Mouse (Mus musculus) left cerebral cortex, postnatal 25 days (tissue): Measurements from ENCODE around the gene Xrcc3. TPM values are rescaled to one million over a fixed set of nuclear protein-coding genes. Genes with fewer than 3 reads are reported as not detected.

Experiments
- DNase-seq, 2 experiments: peaks; one replicate each; pipeline ENCODE4 v3.0.0; 2022; ENCODE audit warnings: low spot score in 2 of 2, mixed read lengths in 1 of 2
- intact Hi-C: fragments of 180-260 bp; cut with DNase I; formaldehyde crosslinking; loops from one replicate; pipeline ENCODE4 v1.15.1; 2025
- total RNA-seq, 2 experiments: library from RNA; stranded (reverse); gene quantifications; 2 replicates each; pipeline ENCODE4 v1.2.3; 2021

Gene Xrcc3
- total RNA-seq, 2 experiments from 2014 or later = 3.3 to 4.2 TPM

DNA sequence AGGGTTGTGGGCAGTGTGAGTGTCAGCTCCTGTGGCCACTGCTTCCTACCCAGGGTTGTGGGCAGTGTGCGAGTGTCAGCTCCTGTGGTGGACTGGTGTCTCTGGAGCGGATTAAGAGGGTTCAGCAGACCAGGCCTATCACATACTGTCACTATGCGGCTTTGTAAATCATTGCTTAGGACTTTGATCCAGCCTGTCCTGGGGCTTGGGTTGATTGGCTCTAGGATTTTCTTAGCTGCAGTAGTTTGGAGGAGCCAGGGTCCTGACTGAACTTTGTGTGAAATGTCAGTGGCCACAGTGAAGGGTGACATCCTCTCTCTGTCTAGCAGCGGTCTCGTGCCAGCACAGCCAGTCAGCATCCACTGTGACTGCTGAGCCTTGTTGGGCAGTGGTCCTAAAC, 23.6 kb downstream of the Xrcc3 start:
- intact Hi-C loops = no loop called here
- DNase-seq = no peak

DNA sequence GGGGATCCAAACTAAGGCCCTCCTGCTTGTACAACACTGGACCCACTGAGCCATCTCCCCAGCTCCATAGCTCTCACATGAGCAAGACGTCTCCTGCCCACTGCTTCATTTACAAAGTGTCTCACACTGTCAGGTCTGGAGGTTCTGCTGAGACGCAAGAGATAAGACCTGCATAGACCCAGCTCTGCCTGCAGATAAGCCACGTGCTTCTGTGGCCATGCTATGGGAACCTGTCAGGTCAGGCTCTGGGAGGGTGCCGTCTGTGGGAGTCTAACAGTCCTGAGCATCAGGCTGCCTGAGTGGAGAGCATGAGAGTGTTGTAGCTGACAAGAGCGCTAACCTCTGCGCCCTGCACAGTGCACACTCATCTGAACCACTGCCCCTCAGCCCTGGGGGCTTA, 26.7 kb downstream of the Xrcc3 start:
- intact Hi-C loops = loop anchor here (2.0 kb wide), 1 partner anchor 14 kb away; no protein-coding TSS in a partner anchor
- DNase-seq = no peak

DNA sequence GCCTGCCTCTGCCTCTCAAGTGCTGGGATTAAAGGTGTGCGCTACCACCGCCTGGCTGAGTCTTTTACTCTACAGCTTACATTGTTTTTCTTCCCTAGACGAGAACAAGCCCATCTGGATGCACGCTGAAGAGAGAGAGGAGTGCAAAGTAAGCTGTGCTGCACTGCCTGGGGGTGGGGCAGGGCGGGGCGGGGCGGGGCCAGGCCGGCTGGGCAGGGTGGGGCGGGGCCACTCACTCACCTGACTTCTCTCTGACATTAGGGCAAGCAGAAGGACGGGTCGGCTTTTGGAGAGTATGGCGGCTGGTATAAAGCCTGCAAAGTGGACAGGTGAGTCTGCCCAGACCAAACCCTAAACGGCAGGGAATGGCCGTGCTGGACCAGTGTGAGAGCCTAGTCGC, 28.5 kb downstream of the Xrcc3 start:
- intact Hi-C loops = no loop called here
- no peak for DNase-seq

DNA sequence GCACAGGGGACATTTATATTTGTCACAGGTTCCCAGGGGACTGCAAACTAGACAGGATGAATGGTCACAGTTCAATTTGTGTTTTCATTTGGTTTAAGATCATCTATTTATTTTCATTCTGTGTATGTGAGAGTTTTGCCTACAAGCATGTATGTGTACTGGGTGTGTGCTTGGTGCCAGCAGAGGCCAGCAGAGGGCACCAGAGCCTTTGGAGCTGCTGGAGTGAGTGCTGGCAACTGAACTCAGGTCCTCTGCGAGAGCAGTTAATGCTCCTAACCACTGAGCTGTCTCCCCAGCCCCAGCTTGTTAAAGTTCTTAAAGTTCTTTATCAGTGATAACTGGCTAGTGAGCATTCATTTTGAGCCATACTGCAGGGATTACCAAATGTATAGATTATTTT, 34.1 kb downstream of the Xrcc3 start:
- intact Hi-C loops = no loop called here

DNA sequence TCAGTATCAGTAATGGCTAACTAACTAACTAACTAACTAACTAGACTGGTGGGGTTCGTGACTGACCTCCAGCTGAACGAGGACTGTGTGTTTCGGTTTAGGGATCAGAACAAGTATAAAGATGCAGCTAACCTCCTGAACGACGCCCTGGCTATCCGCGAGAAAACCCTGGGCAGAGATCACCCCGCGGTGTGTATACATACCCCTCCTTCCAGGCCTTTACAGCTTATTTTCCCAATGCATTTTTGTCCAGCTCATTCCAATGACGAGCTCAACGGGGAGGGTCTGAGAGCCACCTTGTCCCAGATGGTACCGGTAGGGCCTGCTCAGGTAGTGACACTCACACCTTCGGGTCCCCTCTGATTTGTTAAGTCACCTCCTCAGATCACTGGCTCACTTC, 35.8 kb downstream of the Xrcc3 start:
- DNase-seq = no peak
- intact Hi-C loops = no loop called here

More for the DNA sequence above, 34.1 kb downstream of the Xrcc3 start:
- DNase-seq = no peak

DNA sequence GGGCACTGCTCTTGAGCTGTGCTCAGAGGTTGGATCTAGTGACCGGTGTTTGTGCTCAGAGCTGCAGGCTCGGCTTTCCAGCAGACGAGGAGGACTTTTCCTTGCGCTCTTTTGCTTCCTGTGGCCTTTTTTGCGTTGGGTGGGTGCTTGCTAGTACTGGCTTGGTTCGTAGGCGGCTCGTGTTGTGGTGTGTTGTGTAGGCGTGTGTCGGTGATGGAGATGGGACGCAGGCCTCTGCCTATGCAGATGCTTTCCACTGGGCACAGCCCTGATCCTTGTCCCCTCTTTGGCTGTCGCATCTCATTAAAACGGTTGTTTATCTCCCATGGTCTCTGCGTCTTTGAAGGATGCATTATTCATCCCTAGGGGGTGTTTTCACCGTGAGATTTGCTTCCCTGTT, 38.8 kb downstream of the Xrcc3 start:
- DNase-seq = no peak
- intact Hi-C loops = no loop called here

DNA sequence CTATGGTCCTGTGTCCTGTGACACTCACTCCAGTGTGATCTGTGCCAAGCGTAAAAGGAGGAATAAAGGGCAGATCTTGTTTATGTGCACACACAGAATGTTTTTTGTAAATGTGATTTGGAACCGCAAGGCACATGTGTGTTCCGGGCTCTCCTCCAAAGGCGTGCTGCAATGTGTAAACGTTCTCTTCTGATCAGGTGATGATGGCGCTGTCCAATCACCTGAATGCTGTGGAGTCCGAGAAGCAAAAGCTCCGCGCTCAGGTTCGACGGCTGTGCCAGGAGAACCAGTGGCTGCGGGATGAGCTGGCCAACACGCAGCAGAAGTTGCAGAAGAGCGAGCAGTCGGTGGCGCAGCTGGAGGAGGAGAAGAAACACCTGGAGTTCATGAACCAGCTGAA, 39.5 kb downstream of the Xrcc3 start:
- intact Hi-C loops = no loop called here
- no peak for DNase-seq

DNA sequence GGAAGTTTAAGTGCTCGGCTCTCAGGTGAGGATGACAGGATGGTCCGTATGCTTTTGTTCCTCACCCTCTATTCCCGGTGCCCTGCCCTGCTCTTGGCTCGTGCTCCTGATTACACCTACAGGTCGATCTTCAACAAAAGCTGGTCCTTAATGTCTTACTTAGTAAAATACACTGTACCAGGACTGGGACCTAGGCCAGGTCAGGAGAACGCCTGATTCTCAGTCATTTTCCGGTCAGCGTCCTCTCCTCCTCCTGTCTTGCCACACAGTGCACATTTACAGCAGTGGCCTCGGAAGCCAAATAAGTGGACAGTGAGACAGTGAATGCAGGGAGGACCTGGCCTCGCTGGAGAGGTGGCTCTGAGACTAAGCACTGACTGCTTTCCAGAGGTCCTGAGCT, 43.0 kb downstream of the Xrcc3 start:
- DNase-seq = no peak

DNA sequence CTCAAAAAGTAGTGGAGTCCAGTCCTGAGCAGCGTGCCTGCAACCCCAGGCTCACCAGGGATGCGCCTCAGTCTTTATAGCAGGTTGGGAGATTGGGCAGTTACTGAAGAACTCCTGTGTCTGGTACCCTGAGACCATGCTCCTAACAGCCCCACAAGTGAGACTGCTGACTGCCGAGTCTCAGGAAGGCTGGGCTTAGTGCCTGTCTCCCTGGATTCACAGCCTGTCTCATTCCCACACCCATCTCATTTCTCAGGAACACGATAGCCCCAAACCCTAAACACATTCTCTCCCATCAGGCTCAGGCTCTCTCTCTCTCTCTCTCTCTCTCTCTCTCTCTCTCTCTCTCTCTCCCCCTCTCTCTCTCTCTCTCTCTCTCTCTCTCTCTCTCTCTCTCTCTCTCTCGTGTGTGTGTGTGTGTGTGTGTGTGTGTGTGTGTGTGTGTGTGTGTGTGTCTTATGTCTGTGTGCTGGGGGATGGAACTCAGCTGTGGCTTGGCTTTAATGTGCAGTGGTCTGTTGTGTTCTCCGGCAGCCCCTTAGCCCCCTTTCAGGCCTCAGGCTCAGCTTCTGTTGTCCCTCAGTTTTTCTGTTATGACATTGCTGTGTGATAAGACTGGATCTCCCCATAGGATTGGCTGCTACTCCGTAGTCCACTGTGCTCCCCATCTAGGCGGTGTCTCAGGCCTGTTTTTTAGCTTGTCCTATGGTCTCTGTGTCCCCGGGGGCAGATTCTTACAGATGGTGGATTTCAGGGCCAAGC, 43.7 kb downstream of the Xrcc3 start:
- intact Hi-C loops = no loop called here
- DNase-seq = no peak

More for the DNA sequence above, 43.0 kb downstream of the Xrcc3 start:
- intact Hi-C loops = no loop called here

DNA sequence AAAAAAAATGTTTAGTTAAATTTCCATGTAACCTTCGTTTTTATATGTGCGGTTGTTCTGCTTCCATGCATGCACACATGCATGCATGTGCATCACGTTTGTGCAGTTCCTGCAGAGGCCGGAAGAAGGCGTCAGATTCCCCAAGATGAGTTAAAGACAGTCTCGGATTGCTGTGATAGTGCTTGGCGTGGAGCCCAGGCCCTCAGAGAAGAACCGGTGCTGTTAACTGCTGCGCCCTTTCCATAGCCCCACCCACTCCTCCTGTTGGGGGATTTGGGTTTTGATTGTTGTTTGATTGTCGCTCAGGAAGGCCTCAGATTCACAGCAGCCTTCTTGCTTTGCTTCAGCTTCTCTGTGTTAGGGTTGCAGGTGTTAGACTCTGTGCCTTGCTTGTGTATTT, 44.4 kb downstream of the Xrcc3 start:
- peak in 1 of 2 experiments; percentile 31 for DNase-seq
- intact Hi-C loops = no loop called here

DNA sequence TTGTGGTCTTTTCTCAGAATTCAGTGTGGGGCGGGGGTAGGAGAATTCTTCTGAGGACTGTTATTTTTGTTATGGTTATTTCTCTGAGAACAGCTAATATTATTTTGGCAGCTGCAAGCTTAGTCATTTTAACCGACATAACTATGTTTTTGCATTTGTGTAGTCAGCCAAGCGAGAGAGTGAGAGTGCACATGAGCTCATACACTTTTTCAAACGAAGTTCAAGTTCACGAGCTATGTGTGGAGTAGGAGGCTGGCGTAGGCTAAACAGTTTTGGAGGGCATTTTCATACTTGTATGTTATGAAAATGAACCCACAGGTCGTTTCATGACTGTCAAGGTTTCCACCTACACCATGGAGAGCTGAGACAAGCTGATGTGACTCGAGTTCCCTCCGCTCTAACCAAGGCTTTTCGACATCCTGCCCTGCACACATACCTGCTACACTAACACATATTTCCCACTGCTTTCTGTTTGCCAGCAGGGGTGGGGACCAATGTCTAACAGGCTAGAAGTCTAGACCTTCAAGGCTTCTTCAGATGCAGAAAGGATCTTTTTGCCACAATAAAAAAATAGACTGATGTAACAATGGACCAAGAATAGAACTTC, 45.2 kb downstream of the Xrcc3 start:
- intact Hi-C loops = no loop called here
- no peak for DNase-seq

DNA sequence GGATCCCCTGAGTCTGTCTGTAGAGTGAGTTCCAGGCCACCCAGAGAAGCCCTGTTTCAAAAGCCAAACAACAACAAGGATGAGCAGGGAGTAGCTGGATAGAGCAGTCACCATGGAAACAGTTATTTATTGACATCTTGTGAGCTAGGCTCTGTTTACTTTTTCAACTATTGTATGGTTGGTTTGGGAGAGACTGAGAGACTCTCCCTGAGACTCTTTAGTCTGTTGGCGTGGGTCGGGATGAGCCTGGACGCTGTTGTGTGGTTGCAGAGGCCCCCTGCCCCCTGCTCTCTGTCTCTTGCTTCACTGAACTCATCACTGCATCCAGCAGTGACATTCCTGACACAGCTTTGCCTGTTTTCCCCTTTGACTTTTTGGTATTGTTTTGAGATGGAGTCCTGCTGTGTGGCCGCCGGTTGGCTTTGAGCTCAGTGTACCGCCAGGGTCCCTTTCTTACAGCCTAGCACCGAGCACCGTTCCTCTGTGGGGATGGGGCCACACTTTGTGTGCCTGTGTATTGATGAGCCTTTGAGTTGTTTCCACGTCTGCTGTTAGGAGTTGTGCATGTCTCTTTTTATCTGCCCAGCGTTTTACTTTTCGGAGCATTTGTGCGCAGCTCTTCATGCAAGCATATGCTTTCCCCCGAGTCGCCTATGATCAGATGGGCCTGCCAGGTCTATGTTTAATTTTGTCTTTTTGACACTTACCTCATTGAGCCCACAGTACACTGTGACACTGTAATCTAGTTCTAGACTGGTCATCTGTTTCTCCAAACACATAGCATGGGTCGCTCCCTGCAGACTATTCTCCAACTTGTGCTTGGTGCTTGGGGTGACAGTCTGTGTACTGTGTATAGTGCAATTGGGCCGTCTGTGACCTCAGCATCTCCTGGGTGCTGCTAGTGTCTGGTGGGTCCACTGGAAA, 47.1 kb downstream of the Xrcc3 start:
- intact Hi-C loops = no loop called here
- peak in 1 of 2 experiments; percentile 41 for DNase-seq

DNA sequence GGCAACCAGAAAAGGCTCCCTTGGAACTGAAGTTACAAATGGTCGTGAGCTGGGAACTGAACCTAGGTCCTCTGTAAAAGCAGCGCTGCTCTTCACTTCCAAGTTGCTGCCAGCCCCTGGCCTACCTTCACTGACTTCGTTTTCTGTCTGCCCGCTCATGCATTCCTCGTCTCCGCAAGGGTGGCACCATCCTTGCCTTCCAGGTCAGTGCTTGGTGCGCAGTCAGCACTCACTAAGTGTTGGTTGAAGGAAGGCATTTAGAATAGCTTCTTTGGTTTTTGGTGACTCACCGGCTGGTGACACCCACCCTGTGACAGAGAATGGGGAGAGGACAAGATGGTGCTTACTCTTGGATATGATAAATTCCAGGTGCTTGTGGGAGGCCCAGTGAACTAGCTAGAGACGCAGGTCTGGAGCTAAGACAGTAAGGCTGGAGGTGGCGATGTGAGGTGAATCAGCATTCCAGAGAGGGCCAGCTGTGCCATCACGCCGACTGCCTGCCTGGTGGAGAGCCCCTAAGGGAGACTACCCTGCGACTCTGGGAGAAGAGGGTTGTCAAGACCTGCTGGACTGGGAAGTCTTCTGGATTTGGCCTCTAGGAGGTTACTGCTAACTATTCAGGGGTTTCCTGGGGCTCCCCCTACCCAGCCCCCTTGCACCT, 50.9 kb downstream of the Xrcc3 start:
- intact Hi-C loops = no loop called here
- peak in 1 of 2 experiments; percentile 77 for DNase-seq

DNA sequence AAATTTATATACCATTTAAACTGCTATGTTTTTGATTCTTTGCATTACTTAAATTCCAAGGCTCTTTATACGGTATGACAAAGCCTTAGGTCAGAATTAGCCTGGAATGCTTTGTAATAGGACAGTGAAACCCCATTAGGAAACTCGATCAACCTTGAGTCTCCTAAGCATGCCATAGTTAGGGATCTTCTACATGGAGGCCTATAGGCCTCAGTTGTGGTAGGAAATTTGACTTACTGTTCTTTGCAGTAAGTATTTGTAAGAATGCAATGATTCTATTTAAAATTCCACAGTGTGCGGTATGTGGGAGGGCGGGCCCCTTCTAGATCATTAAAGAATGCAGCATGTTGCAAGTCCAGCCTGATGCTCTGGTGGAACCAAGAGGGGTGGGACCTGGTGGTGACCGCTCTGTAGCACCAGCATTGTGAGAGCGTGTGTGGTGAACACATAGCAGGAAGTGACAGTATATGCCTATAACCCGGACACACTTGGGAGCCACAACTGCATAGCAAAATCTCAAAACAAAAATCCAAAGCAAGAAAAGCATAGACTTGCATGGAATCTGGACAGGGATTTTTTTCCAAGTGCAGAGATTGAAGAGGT, 53.3 kb downstream of the Xrcc3 start:
- intact Hi-C loops = no loop called here
- no peak for DNase-seq

DNA sequence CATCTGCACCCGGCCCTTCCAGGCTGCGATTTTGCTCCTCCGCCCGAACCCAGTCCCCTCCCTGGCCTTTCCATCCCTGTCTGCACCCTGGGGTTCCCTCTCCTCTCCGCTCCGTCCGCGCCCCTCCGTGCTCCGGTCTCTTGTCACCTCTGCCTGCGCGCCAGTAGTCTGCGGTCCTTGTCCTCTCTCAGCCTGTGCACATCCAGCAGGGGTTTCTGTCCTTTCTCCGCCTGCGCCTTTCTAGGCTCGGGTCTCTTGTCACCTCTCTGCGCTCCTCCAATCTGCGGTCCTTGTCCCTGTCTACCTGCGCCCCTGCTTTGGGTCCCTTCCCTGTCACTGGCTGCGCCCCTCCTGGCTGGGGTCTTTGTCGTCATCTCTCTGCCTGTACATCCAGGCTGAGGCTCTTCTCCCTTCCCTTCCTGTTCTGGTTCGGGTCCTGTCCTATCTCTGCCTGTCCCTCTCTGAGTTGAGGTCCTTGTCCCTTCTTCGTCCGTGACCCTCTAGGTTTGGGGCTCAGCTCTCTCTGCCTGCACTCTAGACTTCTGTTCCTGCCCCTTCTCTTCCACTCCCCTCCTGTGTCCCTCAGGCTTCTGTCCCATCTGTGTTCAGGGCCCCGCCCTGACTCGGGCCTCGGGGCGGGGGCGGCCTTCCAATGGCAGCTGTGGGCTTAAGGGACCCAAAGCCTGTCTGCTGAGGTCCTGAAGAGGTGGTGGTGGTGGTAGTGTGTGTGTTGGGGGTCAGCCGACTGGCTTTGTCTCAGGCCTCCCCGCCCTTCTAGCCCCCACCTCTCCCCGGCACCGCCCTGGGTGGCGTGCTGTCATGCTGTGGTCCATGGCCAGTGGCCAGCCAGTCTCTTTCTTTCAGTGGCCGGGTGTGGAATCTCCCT, 54.3 kb downstream of the Xrcc3 start:
- intact Hi-C loops = no loop called here
- DNase-seq = peak in 1 of 2 experiments; percentile 26

DNA sequence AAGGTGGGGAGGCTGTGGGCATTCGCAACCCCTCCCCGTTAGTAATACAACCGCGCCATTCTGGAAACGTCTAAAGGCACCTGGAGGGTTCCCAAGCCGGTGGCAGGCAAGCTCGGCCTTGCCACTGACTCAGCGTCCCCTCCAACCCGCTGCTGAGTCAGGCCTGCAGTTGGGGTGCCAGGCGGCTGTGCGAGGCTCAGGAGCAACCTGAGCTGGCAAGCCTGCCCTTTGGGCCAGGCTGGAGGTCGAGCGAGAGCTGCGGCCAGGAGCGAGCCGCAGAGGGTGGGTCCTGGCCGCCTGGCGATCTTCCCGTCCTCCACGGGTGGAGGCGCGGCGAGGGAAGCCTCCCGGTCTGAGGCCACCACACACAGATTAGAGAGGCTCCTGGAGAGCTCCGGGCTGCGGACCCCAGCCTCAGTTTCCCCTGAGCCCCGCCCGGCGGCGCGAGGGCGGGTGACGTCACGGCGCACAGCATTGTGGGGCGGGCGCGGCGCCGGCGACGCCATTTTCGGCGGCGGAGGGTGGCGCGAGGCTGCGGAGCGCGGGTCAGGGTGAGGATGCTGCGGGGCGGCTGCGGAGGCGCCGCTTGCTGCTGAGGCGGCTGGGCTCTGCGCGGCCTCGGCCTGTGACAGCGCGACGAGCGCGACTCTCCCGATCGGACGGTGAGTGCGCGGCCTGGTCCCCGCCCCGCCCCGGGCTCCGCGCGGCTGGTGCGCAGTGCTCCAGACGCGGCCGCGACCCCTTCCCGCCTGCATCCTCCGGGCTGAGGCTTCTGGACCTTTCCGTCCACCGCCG, 55.1 kb downstream of the Xrcc3 start, which contains the start of gene Klc1:
Gene Klc1 (plus strand): TSS at position 469 of the 795 bp plus-strand sequence.
- intact Hi-C loops = no loop called here
- peak; percentile 75 to 87 for DNase-seq

DNA sequence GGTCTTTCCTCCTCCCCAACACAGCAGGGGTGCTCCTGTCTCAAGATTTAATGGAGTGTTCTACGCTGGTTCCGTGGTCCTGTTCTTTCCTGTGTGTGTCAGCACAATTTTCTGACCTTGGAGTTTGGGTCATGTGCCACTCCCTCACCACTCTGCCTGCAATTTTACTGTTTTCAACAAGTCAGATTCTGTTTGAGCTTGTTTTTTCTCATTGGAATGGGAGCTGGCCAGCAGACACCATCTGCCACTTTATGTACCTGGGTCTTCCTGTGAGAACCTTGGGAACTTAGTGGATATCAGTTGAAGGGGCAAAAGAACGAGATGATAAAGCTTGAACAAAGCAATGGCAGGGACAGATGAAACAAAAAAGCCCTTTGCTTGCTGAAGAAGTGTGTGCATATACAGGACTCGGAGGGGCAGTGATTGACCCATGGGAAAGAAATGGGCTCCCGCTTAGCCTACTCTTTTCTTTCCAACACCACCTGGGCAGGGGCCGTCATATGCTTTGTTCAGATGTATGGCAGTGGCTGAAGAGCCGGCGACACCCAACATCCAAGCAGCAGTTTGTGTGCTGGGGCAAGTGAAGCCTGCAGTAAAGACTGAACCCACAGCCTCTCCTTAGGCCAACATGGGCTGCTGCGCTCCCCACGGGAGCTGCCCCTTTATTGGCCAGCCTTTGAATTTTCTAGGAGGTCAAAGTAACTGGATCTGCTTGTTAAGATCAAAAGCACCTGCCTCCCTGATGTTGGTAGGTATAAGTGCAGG, 55.9 kb downstream of the Xrcc3 start:
- intact Hi-C loops = no loop called here
- DNase-seq = no peak
